Mouse (Mus musculus) adrenal gland, adult 18-20 months (tissue): ENCODE data around the gene Fbxo34. TPM values are rescaled to one million over a fixed set of nuclear protein-coding genes. Genes with fewer than 3 reads are reported as not detected.
A peak's percentile ranks its signal among the peaks of the same experiment; 100 is the strongest.
"Not testable (repeated sequence)": the region's sequence is repeated elsewhere in the genome, so short reads cannot be mapped to it uniquely, and the experiment has no call there.

ENCODE experiments used
- DNase-seq, 2 experiments: peaks; one replicate each; pipeline ENCODE4 v3.0.0; 2021 to 2022; ENCODE audit warnings: low spot score in 2 of 2
- long read RNA-seq, 2 experiments: library from polyadenylated mRNA; stranded (forward); transcript quantifications; one replicate each; pipeline ENCODE4 v2.0.0; 2021
- total RNA-seq, 2 experiments: library from RNA; stranded (reverse); gene quantifications; 1 replicate in 1 of 2; 2 replicates in 1 of 2; pipeline ENCODE4 v1.2.3; 2021

Fbxo34 gene
- total RNA-seq, result 10 to 100 TPM; 21.5 to 28.3 TPM
- long read RNA-seq, experiment 1, transcript Fbxo34-205 (3 exons, 2,993 nt), result major isoform, 11 of 25 reads
- long read RNA-seq, experiment 1, partial matches to known transcripts, result 0 of 25 reads
- long read RNA-seq, experiment 1, other reads (novel, unspliced or antisense), result 11 of 25 reads
- long read RNA-seq, experiment 2, transcript Fbxo34-205 (3 exons, 2,993 nt), result major isoform, 45 of 81 reads
- long read RNA-seq, experiment 2, transcript Fbxo34-201 (2 exons, 2,937 nt), result minor isoform, 9 of 81 reads
- long read RNA-seq, experiment 2, partial matches to known transcripts, result 0 of 81 reads
- long read RNA-seq, experiment 2, other reads (novel, unspliced or antisense), result 20 of 81 reads

DNA sequence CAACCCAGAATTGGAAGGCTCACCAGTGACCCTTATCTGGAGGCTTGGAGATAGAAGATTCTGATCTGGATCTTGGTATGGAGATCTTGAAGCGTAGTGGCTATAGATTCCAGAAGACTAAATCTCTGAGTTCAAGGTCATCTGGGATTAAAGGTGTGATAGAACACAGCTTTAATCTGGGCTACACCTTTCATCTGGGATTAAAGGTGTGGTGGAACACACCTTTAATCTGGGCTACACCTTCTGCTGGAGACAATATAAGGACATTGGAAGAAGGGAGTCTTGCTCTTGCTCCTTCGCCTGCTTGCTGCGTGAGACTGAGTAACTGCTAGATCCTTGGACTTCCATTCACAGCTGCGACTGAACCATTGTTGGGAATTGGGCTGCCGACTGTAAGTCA lies at the start of gene Fbxo34:
Fbxo34 (plus strand) TSS at position 301 of the 400 bp plus-strand sequence.
- not testable (repeated sequence) for DNase-seq

DNA sequence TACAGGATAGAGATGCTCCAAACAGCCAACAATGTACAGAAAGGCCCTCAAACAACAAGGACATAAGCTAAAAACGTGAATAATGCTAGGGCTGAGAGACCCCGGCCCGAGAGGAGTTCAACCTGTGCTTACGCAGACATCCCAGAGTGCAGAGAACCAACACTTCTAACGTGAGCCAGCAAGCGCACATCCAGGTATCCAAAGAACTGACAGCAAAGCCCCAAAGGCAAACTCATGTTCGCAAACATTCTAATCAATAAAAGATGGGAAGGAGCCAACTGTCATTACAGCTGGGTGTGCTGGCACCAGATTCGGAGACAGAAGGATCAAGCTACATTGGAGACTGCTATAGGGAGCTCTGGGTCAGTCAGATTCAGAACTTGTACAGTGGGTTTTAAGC lies 47.5 kb upstream of the Fbxo34 start:
- no peak for DNase-seq

DNA sequence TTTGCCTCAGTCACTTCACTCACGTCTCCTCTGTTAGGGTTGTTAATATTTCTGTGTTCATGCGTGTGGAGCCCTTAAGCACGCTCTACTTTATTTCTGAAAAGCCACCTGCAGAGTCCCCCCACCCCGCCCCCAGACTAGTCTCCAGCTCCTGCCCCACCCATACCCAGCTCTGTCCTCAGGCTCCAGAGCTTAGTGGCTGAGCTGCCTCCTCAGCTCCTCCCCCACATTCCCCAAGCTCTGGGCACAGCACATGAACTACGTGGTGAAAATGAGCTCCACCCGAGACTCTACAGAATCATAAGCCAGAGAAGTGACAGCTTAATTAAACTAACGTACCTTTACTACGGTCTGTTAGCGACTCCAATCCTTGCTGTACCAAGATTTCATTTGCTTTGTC lies 44.2 kb upstream of the Fbxo34 start:
- no peak for DNase-seq

DNA sequence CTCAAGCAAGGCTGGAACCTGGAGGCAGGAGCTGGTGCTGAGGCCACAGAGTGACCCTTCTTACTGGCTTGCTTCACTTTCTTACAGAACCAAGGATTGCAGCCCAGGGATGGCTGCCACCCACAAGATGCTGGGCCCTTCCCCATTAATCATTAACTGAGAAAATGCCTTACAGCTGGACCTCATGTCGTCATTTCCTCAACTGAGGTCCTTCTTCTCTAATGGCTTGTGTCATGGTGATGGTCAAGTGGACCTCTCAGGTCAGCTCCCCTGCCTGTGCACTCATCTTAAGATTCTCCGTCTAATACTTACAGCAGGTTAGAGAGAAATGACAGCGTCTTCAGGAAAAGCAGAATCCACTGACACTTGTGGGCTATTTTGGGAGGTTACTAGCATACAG lies 32.9 kb upstream of the Fbxo34 start:
- no peak for DNase-seq

DNA sequence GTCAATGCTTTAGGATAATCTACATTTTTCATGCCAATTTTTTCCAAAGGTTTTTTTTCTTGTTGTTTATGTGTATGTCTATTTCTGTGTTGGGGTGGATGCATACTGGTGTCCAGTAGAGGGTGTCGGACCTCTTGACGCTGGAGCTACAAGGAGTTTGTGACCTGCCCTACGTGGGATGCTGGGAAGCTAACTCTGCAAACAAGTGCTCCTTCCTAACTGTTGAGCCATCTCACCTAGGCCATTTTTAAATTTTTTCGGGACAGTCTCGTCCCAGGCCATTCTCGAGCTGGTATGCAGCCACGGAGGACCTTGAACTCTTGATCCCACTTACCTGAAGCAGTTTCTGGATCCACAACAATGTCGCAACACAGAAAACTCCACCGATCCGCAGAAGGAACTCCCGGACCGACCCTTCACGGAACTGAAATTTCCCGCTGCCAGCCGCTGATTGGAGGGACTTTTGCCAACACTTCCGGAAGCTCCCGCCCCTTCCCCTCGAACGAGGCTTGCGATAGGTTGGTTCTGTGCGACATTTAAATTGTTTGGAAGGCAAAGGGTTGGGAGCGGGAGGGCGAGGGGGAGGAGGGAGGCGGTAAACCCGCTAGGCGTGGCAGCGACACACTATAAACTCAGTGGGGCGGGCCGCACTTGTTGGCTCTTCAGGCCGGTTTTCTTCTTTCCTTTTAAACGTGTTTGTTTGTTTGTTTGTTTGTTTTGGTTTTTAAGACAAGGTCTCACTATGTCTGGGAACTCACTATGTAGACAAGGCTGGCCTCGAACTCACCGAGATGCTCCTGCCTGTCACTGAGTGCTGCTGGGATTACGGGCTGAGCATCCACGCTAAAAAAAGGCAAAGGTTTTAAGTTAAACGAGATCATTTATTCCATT lies 32.2 kb upstream of the Fbxo34 start, which contains the start of gene Dlgap5:
Dlgap5 (minus strand) TSS at position 633 of the 891 bp plus-strand sequence.
- DNase-seq, result peak; percentile 81 to 85

DNA sequence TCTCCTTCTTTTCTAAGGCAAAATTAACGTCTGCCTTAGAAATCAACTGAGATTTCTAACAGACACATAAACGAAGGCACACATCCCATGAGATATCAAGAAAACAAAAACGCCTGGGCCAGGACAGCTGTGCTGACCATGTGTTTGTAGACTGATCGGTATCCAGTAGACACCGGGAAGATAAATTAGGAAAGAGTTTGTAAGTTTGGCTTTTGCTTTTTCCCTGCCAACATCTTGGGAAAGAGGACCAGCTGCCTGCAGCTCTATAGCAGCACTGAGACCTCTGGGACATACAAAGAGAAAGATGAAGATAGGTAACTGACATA lies 31.6 kb upstream of the Fbxo34 start:
- DNase-seq, result no peak

DNA sequence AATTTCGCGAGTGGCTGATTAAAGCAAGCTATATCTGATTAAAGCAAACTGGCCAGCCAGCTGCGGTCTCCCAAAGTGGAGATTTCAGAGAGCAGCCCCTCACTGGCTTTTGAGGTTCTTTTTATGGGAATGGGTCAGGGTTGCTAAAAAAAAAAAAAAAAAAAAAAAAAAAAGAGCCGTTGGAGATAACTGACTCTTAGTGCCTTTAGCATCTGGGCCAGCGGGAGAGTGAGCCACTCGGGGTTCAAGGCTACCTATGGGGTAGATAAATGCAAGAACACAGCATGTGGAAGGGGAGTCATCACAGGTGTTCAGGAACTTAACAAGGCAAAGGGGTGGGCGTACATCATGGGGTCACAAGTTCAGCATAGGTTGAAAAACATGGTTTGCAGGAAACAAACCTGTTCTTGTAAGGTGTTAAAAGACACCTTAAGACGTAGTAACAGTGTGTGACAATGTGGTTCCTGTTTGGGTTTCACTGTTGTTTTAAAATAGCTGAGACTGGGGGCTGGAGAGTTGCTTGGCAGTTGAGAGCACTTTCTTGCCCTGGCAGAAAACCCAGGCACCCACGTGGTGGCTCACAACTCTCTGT lies 31.1 kb upstream of the Fbxo34 start:
- DNase-seq, result no peak

DNA sequence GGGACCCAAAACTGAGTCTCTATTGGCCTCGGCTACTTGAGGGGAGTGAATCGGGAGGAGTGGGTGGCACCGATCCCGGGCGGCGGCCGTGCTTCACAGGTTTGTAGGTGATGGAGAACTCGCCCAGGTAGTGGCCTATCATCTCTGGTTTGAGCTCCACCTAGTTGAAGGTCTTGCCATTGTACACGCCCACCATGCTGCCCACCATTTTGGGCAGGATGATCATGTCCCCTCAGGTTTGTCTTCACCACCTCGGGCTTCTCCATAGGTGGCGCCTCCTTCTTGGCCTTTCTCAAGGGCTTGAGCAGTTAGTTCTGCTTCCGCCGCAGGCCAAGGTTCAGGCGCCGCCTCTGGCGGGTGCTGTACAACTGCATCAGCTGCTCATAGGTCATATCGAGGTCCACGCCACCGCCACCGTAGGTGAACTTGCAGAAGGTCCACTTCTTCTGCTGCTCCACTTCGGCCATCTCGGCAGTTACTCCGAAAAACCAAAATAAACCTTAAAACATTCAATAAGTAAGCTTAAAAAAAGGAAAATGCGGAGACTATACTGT lies 30.4 kb upstream of the Fbxo34 start:
- no peak for DNase-seq

DNA sequence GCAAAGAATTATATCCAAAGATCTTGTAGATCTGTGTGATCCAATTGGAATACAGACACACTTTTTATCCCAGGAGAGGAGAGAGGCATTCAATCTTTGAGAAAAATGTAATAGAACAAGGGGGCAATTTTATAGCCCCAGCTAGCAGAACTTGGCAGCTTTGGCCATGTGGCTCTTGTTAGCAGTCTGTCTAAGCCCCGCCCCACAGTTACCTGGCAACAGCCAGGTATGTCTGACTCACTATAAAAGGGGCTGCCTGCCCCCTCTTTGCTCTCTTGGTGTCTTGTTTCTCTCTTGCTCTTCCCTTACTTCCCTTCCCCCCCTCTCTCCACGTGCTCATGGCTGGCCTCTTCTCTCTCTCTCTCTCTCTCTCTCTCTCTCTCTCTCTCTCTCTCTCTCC lies 28.6 kb upstream of the Fbxo34 start:
- no peak for DNase-seq

DNA sequence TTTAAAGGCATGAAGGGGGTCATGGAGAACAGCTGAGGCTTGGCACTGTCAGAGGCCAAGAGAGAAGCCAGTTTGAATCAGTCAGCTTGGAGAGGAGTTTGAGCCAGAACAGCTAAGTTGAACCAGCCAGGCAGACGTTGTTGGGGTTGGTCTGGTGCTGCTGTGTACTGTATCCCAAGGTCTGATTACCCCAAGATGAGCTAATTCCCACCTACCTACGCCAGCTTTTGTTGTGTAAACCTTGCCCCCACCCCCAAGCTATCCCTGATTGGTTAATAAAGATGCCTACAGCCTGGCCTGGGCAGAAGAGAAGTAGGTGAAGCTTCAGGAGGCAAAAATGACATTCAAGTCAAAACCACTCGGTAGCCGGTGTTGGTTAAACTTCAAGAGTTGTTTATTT lies 27.8 kb upstream of the Fbxo34 start:
- DNase-seq, result no peak

DNA sequence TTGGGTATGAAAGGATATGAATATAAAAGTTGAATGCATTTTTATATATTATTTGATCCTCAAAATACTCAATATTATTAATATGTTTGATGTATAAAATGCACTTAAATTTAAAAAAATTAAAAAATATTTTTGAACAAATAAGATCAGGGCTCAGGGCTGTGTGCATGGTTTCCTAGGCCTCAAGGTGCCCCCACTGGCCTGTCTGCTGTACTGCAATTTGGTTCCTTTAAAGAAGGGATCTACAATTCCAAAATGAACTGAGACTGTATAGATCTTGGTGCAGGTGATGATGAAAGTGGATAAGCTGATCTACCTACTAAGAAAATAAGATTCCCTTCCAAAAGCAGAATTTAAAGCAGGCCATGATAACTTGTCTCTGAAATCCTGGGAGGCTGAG lies 17.2 kb upstream of the Fbxo34 start:
- DNase-seq, result no peak

DNA sequence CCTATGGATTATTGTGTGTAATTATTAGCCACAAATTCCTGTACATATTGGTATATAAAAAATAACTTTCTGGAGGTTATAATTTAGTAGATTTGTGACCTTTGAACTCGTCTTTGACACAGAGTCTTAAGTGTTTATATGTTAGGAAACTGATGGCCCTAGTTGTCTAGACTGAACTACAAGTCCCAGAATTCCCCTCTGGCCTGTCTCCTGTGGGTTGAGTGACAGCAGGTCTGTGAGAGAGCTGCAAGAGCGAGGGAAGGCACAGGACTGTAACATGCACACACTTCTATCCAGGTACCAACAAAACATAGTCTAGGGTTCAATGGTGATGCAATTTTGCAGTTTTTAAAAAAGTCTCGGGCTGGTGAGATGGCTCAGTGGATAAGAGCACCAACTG lies 11.3 kb upstream of the Fbxo34 start:
- DNase-seq, result no peak

DNA sequence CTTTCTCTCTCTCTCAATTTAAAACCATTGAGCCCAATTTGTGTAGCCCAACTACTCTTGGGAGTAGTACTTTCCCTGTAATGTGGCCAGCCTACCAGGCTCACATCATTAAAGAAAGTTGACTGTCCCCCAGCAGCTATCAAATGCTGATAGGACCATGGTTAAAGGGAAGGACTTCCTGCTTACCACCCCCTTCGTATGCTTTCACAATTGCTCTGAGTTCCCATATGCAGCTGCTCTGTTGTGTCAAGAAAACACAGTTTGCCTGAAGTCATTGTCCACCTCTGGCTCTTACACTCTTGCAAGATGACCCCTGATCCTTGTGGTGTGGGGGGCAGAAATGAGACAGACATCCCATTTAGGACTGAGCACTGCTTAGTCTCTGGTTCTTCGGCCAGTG lies 5.3 kb upstream of the Fbxo34 start:
- DNase-seq, result no peak

DNA sequence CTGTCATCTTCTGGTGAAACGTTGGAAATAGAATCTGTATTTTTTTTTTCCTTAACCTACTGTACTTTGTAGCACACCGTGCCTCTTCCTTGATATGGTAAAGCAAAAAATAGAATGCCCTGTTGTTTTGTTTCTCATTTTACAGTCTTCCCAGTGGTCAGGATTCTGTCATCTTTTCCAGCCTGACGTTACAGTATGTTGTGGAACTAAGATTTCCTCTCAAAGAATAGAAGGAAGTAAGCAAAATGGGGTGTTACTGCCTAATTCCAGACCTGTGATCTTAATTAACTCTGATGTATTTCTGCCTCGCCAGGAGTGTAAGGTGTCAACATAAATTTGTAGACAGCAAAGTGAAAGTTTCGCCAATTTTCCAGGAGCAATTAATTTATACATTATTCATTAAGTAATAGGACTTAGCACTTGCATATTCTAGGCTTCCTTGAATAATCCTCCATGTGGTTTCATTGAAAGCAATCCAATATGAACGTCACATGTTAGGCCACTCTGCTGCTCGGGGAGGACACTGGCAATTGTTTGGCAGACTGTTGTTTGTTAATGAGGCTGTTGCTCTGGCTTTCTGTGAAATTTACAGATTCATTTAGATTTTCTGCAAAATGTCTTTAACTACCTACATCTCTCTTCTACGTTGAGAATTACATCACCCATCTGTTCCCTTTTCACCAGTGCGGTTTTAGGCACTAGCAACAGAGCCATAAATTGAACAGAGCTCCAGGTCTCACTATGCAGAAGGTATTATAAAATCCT lies 4.7 kb upstream of the Fbxo34 start:
- DNase-seq, result no peak

DNA sequence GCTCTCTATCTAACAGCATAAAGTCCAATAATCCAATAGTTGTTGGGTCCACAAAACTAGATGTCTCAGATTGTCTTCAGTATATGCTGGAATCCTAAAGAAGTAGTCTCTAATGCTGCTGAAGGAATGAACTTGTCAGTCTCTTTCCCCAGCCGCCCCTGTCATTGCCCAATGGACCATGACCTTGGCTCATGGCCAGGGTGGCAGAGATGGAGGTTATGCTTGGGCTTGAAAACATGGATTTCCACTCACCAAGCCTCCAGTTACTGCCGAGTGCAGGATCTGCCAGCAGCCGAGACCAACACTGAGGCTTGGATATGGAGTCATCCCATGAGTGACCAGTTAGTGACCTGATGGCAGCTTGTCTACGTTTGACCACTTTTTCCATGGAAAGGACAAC lies 9.3 kb downstream of the Fbxo34 start:
- peak; percentile 48 to 79 for DNase-seq

DNA sequence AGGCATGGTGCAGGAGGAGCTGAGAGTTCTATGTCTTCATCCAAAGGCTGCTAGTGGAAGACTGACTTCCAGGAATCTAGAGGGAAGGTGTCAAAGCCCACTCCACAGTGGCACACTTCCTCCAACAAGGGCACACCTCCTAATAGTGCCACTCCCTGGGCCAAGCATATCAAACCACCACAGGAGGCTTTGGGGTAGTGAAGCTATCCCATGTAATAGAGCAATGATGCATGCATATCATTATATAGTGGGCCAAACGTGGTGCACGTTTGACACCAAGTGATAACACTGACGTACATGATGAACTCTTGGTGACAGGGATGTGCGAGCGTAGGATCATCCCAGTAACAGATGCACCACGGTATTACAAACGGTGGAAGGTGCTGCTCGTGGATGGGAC lies 11.8 kb downstream of the Fbxo34 start:
- no peak for DNase-seq

DNA sequence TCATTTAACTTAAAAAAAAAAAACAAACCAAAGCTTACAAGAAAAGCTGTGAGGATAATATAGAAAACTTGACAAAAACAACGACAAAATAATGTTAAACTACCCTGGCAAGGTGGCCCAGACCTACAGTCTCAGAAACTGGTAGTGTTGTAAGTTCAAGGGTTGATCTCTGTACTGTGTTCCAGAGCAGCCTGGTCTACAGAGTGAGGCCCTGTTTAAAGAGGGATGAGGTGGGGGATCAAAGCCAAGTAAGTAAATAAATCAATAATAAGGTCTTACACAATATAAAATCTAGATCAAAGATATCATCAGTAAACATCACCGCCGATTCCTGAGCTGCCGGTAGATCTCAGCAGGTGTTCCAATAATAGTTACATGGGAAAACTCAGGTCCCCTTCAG lies 12.2 kb downstream of the Fbxo34 start:
- no peak for DNase-seq

DNA sequence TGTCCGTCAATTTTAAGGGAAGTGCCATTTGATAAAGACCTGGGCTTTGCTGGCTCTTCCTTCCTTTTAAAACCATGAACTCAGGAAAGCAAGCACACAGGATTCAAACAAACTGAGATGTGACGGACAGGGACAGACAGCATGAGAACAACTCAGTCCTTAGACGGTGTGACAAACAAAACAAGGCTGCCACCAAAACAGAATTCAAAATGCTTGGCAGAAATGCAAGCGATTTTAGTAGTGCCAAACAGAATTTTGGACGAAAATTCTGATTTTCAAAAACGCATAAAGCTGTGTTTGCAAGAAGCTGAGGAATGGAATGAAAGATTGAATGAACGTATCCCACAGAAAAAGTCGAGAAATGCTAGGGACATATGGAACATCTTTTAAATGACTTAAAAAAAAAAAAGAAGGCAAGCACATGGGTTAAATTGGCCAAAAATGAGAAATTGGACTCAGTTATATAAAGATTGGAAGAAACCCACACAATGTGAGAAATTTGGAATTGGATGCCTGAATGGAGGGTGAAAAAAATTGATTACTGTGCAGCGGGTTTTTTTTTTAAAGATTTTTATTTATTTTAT lies 12.7 kb downstream of the Fbxo34 start:
- no peak for DNase-seq

DNA sequence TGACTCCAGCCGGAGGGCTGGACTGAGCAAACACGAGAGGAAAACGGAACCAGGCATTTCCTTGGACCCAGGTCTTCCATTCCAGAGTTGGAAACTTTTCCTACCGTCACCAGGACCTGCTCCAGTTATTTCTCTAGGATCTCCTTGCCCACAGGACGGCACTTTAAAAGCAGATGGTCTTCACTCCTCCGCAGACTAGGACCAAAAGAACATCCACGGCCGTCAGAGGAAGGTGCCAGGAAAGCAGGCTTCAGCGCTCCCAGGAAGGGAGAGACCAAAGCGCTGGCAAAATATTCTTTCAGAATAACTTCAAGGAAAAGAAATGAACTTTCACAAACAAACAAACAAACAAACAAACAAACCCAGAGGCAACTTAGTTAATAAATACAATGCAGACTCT lies 14.2 kb downstream of the Fbxo34 start:
- DNase-seq, result no peak

DNA sequence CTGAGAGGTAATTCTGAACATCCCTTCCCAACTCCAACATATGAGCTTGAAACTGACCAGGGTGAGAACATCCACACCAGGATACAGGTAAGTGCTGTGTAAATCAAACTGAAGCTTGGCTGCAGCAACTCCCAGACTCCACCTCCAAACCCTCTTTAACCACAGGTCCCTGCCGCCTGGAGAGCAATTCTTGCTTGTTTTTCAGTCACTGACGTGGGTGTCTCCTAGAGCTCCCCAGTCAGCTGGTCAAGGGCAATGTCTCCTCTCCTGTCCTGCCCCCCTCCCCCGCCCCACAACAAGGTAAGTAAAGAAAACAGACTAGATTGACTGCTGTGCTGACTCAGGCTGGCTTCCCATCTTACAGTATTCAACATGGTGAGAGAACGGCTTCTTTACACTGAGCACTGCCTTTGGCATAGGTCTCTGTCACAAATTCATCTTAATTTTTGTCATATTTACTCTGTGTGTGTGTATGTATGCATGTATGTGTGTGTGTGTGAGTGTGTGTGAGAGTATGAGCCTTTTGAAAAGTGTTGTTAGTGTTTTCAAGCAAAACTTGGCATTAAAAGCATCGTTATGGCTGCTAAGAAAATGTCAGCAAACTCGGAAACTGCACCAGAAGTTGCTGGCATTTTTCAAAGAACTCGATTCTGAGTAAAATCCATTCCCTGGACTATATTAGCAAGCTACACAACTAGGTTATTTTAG lies 15.4 kb downstream of the Fbxo34 start:
- DNase-seq, result no peak
